Mouse (Mus musculus): ENCODE measurements at regions not wholly inside any gene's neighbourhood (a gene's known extent, or its start where the extent isn't known, plus 50 kb on each side); places are given as distances from the start of the nearest gene placed in this dataset.
"Not testable (repeated sequence)": the region's sequence is repeated elsewhere in the genome, so short reads cannot be mapped to it uniquely, and the experiment has no call there.

DNA sequence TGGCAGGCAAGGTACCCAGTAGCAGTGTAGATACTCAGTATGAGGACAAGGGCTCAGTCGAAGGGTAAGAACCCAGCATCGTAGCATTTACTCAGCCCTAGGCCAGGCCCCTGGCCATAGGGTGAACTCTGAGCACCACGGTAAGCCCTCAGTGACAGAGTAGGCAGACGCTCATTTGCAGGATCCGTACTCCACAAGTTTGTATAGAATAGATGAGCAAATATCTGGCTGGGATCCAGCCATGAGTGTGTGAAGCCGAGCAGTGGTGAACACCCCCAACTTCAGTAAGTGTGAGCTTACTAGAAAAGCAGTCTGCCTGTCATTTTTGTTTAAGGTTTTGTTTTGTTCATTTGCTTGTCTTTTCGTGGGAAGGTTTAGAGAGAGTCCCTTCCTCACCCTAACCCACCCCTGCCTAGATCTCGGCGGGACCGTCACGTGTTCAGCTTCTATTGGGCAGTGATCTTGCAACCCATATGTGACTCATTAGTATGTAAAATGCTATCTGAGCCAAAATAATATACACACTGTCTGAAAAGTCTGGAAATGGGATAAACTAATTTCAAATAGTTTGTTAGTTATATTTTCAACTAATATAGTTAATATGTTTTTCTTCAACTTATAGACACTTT lies 76.3 kb downstream of the Gm5447 start:
- intact Hi-C loops (cut with DNase I), result no loop called here
- no peak for DNase-seq (ENCODE audit: low spot score)

- intact Hi-C loops (cut with DNase I); DNase-seq (ENCODE audit: low spot score): not testable (repeated sequence)
These were observed 77.6 kb downstream of the Gm5447 start for GRCm38 (mm10) chr13:31051586-31051985.

GRCm38 (mm10) chr13:31054356-31054755 lies 80.4 kb downstream of the Gm5447 start:
- intact Hi-C loops (cut with DNase I), result no loop called here
- no peak for DNase-seq (ENCODE audit: low spot score)

GRCm38 (mm10) chr13:31055376-31056083 lies 81.5 kb downstream of the Gm5447 start:
- no peak for DNase-seq (ENCODE audit: low spot score)
- intact Hi-C loops (cut with DNase I), result no loop called here

GRCm38 (mm10) chr13:31056154-31056871 lies 82.3 kb downstream of the Gm5447 start:
- no peak for DNase-seq (ENCODE audit: low spot score)
- intact Hi-C loops (cut with DNase I), result no loop called here

DNA sequence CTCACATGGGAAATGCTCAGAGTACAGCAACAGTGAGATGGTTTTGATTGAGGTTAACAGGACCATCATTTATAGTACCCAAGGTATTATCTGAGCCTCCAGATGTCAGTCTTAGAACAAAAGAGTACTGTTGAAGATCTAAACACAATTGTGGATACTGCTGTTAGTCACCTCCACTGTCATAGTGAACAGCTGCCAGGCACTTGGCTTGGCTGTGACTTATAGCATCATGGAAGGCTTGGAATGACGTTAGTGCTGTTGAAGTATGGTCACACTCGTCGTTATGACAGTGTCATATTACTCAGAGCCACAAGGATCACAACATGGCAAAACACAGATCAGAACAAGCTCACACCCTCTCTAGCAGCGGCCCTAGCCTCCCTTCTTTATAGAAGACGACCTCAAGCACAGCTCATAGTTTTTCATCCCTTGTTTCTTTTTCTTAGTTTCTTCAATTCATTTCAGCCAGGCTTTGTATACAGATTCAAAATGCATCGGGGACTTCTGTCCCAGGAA lies 87.0 kb downstream of the Gm5447 start:
- no peak for DNase-seq (ENCODE audit: low spot score)
- intact Hi-C loops (cut with DNase I), result no loop called here

DNA sequence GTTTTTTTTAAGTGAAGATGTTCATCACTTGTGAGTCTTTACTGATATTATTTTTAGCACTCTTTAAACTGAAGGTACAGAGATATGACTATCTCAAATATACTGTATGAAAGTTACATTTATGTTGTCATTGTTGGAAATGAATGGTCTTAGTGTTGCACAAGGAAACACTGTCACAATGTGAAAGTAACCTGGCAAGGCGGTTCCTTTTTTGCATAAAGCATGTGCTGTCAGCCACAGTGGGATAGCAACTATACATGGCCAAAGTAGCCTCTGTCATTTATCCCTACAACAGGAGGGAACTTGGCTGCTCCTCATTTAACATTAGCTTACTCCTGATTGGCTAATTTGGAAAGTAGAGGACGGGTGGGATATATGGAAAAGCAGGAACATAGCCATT lies 94.3 kb downstream of the Gm5447 start:
- DNase-seq (ENCODE audit: low spot score), result no peak
- intact Hi-C loops (cut with DNase I), result no loop called here

DNA sequence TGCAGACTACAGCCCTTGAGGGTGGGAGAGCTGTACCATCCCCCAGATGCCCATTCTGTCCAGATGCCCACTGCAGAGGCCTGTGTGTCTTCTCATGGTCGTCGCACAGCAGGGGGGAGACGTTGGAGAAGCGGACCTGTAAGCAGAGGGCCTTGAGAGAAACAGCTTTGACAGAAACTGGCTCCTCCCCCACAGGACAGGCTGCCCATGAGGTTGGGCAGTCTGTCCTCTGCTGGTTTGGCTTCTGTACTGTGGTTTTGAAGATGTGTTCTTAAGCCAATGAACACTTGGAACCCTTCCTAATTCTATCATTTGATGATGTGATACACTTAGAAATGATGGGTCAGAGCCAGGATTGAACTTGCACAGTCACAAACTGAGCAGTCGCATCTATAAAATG lies 102.5 kb downstream of the Gm5447 start:
- DNase-seq (ENCODE audit: low spot score), result no peak
- intact Hi-C loops (cut with DNase I), result loop anchor here (10.0 kb wide), 1 partner anchor 182 kb away; no protein-coding TSS in a partner anchor

GRCm38 (mm10) chr13:31078751-31079150 lies 104.7 kb downstream of the Gm5447 start:
- intact Hi-C loops (cut with DNase I), result loop anchor here (10.0 kb wide), 1 partner anchor 184 kb away; no protein-coding TSS in a partner anchor
- no peak for DNase-seq (ENCODE audit: low spot score)

GRCm38 (mm10) chr13:31080215-31080614 lies 106.2 kb downstream of the Gm5447 start:
- intact Hi-C loops (cut with DNase I), result no loop called here
- DNase-seq (ENCODE audit: low spot score), result no peak

DNA sequence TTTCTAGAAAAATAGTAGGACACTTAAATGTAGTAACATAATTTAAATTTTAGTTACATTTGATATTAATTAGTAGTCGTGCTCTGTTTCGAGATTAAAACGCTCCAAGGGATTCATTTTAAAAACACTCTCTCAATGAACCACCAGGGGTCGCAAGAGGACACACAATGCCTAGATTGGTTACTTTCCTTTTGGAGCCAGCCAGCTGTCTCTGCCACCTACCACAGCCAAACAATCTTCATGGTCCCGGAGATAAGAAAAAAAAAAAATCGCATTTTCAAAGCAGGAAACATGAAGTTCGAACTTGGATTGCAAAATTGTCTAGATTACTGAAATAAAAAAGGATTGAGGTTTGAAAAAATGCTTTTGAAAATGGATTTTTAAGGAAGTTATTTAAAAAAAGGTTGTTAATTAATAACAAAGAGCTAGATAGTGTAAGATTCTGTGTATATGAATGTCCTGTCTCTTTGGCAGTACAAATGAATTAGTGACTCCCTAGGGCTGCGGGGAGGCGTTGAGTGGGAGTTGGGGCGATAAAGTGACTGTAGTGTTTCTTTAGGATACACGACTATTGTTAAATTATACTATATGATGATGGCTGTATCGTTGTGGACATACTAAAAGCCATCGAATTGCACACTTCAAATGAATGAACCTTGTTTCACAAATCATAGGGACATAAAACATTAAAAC lies 108.6 kb downstream of the Gm5447 start:
- DNase-seq (ENCODE audit: low spot score), result no peak
- intact Hi-C loops (cut with DNase I), result loop anchor here (1.0 to 2.0 kb wide), 2 partner anchors 536 to 576 kb away; no protein-coding TSS in a partner anchor

GRCm38 (mm10) chr13:31101051-31101450 lies 127.0 kb downstream of the Gm5447 start:
- no peak for DNase-seq (ENCODE audit: low spot score)
- intact Hi-C loops (cut with DNase I), result no loop called here

DNA sequence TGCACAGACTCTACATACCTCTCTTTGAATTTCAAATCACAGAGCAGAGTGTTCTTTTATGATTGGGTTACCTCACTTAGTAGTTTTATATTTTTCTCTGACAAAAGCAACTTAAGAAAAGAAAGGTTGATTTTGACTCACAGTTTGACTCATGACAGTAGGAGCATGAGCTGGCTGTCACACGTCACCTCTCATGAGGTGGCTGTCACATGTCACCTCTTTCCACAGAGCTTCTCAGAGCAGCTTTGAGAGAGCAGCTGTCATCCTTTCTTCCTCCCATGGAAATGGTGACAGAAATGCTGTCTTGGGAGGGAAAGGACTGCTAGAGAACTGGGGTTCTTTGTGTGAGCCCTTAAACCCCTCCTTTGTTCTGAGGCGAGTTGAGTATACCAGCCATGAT lies 133.4 kb downstream of the Gm5447 start:
- intact Hi-C loops (cut with DNase I), result no loop called here
- DNase-seq (ENCODE audit: low spot score), result no peak

GRCm38 (mm10) chr13:31109231-31109630 lies 135.2 kb downstream of the Gm5447 start:
- intact Hi-C loops (cut with DNase I), result no loop called here
- no peak for DNase-seq (ENCODE audit: low spot score)

- intact Hi-C loops (cut with DNase I), result no loop called here
- DNase-seq (ENCODE audit: low spot score), result no peak
These were observed 148.7 kb downstream of the Gm5447 start for GRCm38 (mm10) chr13:31122689-31123088.

DNA sequence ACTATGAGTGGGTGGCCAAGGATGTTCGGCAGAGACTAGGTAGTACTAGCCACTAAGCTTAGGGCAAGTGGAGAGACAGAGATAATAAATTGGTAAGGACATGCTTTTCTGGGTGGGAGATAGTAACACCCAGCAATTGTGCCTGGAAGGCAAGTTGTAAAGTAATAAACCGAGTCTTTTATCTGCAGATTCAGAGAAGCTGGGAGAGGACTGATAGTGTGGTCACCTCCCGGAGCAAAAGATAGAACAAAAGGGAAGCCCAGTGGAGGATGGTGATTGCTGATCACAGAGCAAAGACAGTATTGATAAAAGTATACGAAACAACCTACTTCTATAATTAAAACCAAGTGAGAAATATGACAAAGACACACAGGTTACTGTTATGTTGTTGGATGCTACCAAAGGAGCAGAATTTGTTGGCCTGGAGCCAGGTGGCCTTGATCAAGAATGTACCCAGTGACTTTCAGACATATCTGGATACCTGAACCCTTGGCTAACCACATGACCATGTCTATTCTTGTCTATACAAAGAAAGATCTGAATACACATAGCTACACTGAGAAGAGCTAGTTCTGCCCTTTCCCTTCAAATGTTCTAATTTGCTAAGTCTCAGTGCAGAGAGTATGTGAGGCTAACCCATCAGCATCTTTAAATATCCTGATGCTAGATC lies 150.7 kb downstream of the Gm5447 start:
- no peak for DNase-seq (ENCODE audit: low spot score)
- intact Hi-C loops (cut with DNase I), result no loop called here

DNA sequence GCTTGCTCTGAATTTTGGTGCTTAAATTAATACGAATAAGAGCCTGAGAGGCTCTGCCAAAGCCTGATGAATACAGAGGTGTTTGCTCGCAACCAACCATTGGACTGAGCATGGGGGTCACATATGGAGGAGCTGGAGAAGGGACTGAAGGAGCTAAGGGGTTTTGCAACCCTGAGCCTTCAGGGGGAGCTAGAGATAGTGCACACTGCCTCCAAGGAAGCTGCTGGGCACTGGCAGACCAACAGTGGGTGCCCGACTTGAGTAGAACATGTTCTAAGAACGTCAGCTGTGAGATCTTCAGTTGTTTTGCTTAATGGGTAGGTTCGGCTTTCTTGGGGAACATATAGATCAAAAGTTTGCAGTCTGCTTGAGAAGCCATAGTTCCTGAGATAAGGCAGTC lies 158.5 kb downstream of the Gm5447 start:
- no peak for DNase-seq (ENCODE audit: low spot score)
- intact Hi-C loops (cut with DNase I), result no loop called here

DNA sequence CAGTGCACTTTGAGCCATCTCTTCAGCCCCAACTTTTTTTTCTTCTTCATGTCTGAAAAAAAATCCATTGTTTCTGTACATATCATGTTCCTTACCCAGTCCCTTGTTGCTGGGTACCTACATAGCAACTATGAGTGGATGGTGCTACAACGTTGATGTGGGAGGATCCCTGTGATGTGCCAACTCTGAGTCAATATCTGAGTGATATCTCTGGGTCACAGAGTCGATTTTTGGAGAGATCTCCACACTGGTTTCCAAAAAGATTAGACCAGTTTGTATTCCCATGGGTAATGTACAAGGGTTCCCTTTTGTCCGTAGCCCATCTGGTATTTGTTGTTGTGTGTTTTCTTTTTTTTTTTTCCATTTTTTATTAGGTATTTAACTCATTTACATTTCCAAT lies 165.7 kb downstream of the Gm5447 start:
- DNase-seq (ENCODE audit: low spot score), result no peak
- intact Hi-C loops (cut with DNase I), result no loop called here

DNA sequence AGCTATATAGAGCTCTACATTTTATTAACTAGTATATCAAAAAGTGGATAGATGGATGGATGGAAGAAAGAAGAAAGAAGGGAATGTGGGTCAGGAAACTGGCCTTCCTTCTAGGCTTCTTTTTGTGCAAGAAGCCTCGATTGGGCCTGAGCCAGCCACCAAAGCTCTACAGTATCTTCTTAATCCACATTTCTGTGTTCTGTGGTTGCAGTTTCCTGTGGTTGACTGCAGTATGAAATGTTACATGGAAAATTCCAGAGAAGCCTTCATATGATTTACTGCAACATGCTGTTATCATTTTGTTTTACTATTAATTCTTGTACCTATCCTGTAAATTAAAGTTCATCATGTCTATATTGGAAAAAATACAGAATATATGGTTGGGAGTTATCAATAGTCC lies 173.3 kb downstream of the Gm5447 start:
- no peak for DNase-seq (ENCODE audit: low spot score)
- intact Hi-C loops (cut with DNase I), result no loop called here

- DNase-seq (ENCODE audit: low spot score), result no peak
- intact Hi-C loops (cut with DNase I), result no loop called here
These were observed 180.1 kb downstream of the Gm5447 start for GRCm38 (mm10) chr13:31154066-31154465.

Data from heart, postnatal 25 days (tissue).